Comparison of ENCODE assay signal across 21 mouse cellular contexts in genomic region chr6:50066172-50066571, GRCm38 (mm10). TPM values are rescaled to one million over a fixed set of nuclear protein-coding genes. Genes with fewer than 3 reads are reported as not detected.
A peak's percentile ranks its signal among the peaks of the same experiment; 100 is the strongest.
DNase-seq lines count a peak whose midpoint lies in the region; ATAC-seq and TF ChIP-seq lines count a peak whose summit lies in the region.
"Had no signal": no experiment of that assay in that cellular context is flagged by ENCODE, and none has a peak within 500 bp of the region (broad histone marks: within the 10 kb centered on the region; RNA-seq: fewer than 3 reads in every experiment).

No protein-coding gene starts in this region.

- 0 out of 2 replicates have a peak, but pooled peaks have one; percentile 17 for TF ChIP-seq CTCF in intestine, postnatal 0 days (IDR thresholded peaks at IDR 0.05; ENCODE audit: low read depth)

- no peak overlapping the region for H3K4me2 ChIP-seq in intestine, postnatal 0 days (replicated peaks; ENCODE audit: low read depth)
- no peak overlapping the region for H3K4me2 ChIP-seq in intestine, embryonic 15.5 days (replicated peaks)
- H3K4me2 ChIP-seq: heart, embryonic 12.5 days; hindbrain, embryonic 15.5 days had no signal

- no peak overlapping the region for H3K27ac ChIP-seq in intestine, postnatal 0 days (ENCODE audit: low read depth, low read length)
- H3K27ac ChIP-seq in intestine, embryonic 15.5 days = no peak overlapping the region
- H3K27ac ChIP-seq: embryonic facial prominence, embryonic 10.5 days; forebrain, embryonic 10.5 days; hindbrain, embryonic 15.5 days had no signal

- ATAC-seq in intestine, postnatal 0 days = no peak
- ATAC-seq in intestine, embryonic 15.5 days = no peak
- ATAC-seq: activated CD4-positive, CD25-positive, alpha-beta regulatory T cell, adult 4 months; forebrain, embryonic 14.5 days; inflammation-experienced regulatory T-cells, adult 6 months; Patski had no signal

- DNase-seq in thymus, postnatal 4 days = peak; percentile 18
- DNase-seq in thymus, postnatal 36 days = no peak
- DNase-seq in ES-CJ7 (ENCODE audit: low read depth, low spot score) = peak; percentile 12
- peak; percentile 13 for DNase-seq in splenic B cell, adult 2 months (ENCODE audit: low read depth, low spot score)
- no peak for DNase-seq in embryo, embryonic 9.5 days (ENCODE audit: extremely low spot score)
- no peak for DNase-seq in spleen, postnatal 14 days (ENCODE audit: low spot score in 2 of 2)
- DNase-seq: adrenal gland, postnatal 14 days; cerebellum, adult 11-12 months; cerebellum, adult 9-10 months; cerebellum, postnatal 25 days; gastrocnemius, postnatal 14 days had no signal

- no peaks in the 10 kb centered on the region for H3K4me1 ChIP-seq in intestine, postnatal 0 days (replicated peaks; ENCODE audit: control insufficient read depth, insufficient read depth, low read length)
- H3K4me1 ChIP-seq in intestine, embryonic 15.5 days (replicated peaks) = no peaks in the 10 kb centered on the region
- H3K4me1 ChIP-seq: embryonic facial prominence, embryonic 10.5 days; forebrain, embryonic 10.5 days; heart, embryonic 12.5 days; hindbrain, embryonic 15.5 days had no signal

- H3K9me3 ChIP-seq in intestine, postnatal 0 days (ENCODE audit: control insufficient read depth) = no peaks in the 10 kb centered on the region
- H3K9me3 ChIP-seq in intestine, embryonic 15.5 days = no peaks in the 10 kb centered on the region
- H3K9me3 ChIP-seq: embryonic facial prominence, embryonic 10.5 days; forebrain, embryonic 10.5 days; heart, embryonic 12.5 days; hindbrain, embryonic 15.5 days had no signal

- no peak overlapping the region for H3K9ac ChIP-seq in intestine, postnatal 0 days (ENCODE audit: low read depth, low read length)
- H3K9ac ChIP-seq in intestine, embryonic 15.5 days = no peak overlapping the region
- H3K9ac ChIP-seq: heart, embryonic 12.5 days; hindbrain, embryonic 15.5 days had no signal

- 80% methylated on average over 6 of the region's 6 CpGs for WGBS in intestine, postnatal 0 days
- WGBS in intestine, embryonic 15.5 days = 88% methylated on average over 6 of the region's 6 CpGs

- H3K36me3 ChIP-seq in intestine, postnatal 0 days (ENCODE audit: control insufficient read depth, insufficient read depth) = no peaks in the 10 kb centered on the region
- H3K36me3 ChIP-seq in intestine, embryonic 15.5 days = no peaks in the 10 kb centered on the region
- H3K36me3 ChIP-seq in splenic B cell, adult 2 months (ENCODE audit: control insufficient read depth, insufficient read depth, low read length, poor library complexity, severe bottlenecking) = no peaks in the 10 kb centered on the region
- H3K36me3 ChIP-seq: embryonic facial prominence, embryonic 10.5 days; forebrain, embryonic 10.5 days; heart, embryonic 12.5 days; hindbrain, embryonic 15.5 days had no signal

- H3K4me3 ChIP-seq in intestine, postnatal 0 days (ENCODE audit: low read depth, low read length) = no peak overlapping the region
- no peak overlapping the region for H3K4me3 ChIP-seq in intestine, embryonic 15.5 days (replicated peaks)
- H3K4me3 ChIP-seq: embryonic facial prominence, embryonic 10.5 days; forebrain, embryonic 10.5 days; heart, embryonic 12.5 days; hindbrain, embryonic 15.5 days had no signal

- no peaks in the 10 kb centered on the region for H3K27me3 ChIP-seq in intestine, postnatal 0 days (replicated peaks; ENCODE audit: control insufficient read depth, insufficient read depth, low read length)
- H3K27me3 ChIP-seq in intestine, embryonic 15.5 days (replicated peaks) = no peaks in the 10 kb centered on the region
- H3K27me3 ChIP-seq in splenic B cell, adult 2 months (ENCODE audit: control insufficient read depth, insufficient read depth, low read length, poor library complexity, severe bottlenecking) = no peaks in the 10 kb centered on the region
- H3K27me3 ChIP-seq: heart, embryonic 12.5 days; hindbrain, embryonic 15.5 days; Patski had no signal

RNA-seq across cellular contexts. Expression of gene Mpp6, which starts 43.9 kb away (rescaled TPM):
- 32.1 TPM in 2 replicates for polyA plus RNA-seq in intestine, postnatal 0 days (2015; fragmentation: Nextera tagmentation; extraction: Ambion mirVana)
- polyA plus RNA-seq in intestine, embryonic 15.5 days (2015; fragmentation: Nextera tagmentation; extraction: Ambion mirVana) = 56.2 and 64.5 TPM in 2 replicates

Comparison
In these comparisons a context has a peak if more than half of its experiments do, and no peak if none do; other contexts are left out.
1. DNase-seq: peak in thymus, postnatal 4 days (single experiment), ES-CJ7 (single experiment) and splenic B cell, adult 2 months (single experiment); none in thymus, postnatal 36 days (0 of 2), embryo, embryonic 9.5 days (single experiment) and spleen, postnatal 14 days (0 of 2).